Mouse (Mus musculus): Measurements from ENCODE around the gene B4gat1. TPM values are rescaled to one million over a fixed set of nuclear protein-coding genes. Genes with fewer than 3 reads are reported as not detected.

Gene B4gat1
- polyA plus RNA-seq, 1 experiment, result 25.1 TPM

DNA sequence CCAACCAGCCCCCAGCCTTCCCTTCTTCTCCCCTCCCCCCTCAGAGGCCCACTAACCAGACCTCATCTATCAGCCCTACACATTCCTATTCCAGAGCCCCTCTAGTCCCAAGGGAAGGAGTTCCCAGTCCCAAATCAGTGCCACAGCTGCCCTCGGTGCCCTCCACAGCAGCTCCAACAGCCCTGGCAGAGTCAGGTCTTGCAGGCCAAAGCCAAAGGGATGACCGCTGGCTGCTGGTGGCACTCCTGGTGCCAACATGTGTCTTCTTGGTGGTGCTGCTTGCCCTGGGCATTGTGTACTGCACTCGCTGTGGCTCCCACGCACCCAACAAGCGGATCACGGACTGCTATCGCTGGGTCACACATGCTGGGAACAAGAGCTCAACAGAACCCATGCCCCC, 31.4 kb downstream of the B4gat1 start:
- 94% methylated on average over 7 of the region's 7 CpGs for WGBS
- H3K27me3 ChIP-seq (ENCODE audit: control insufficient read depth, insufficient read depth, low read length), result peaks cover 25% of the 10 kb centered on the region
- TF ChIP-seq CTCF (IDR thresholded peaks at IDR 0.05; ENCODE audit: borderline replicate concordance, control insufficient read depth, extremely low read depth, insufficient read depth, low read length, poor library complexity), result no peak
- TF ChIP-seq POLR2A (IDR thresholded peaks at IDR 0.05; ENCODE audit: control insufficient read depth, extremely low read depth, insufficient read depth, low read length, poor library complexity), result no peak
- no peak overlapping the region for H3K27ac ChIP-seq (ENCODE audit: control insufficient read depth, insufficient read depth, low read length)
- peaks cover 11% of the 10 kb centered on the region for H3K4me1 ChIP-seq (replicated peaks; ENCODE audit: control insufficient read depth, insufficient read depth, low read length)
- H3K4me3 ChIP-seq (ENCODE audit: control insufficient read depth, insufficient read depth, low read length), result no peak overlapping the region
- no peaks in the 10 kb centered on the region for H3K36me3 ChIP-seq (ENCODE audit: control insufficient read depth, insufficient read depth, low read length)
- DNase-seq, result no peak

DNA sequence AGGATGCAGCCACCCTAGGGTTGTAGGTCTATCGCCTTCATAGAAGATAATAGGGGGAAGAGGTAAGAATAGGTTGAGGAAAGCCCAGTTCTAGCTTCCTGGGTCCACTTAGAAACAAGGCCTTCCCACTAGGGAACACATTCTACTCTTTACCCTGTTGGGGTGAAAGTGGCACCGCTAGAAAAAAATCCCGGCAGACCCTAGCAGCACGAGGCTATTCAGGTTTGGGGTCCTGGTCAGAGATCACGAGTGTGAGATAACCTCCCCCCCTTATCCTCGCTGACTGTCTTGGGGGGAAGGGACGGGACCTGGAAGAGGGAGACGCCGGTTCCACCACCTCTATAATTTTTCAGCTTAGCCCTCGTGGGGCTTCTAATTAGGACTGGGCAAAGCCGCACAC, 32.5 kb downstream of the B4gat1 start:
- no peak for TF ChIP-seq CTCF (IDR thresholded peaks at IDR 0.05; ENCODE audit: borderline replicate concordance, control insufficient read depth, extremely low read depth, insufficient read depth, low read length, poor library complexity)
- TF ChIP-seq POLR2A (IDR thresholded peaks at IDR 0.05; ENCODE audit: control insufficient read depth, extremely low read depth, insufficient read depth, low read length, poor library complexity), result no peak
- Histone ChIP-seq H3K27me3 (ENCODE audit: control insufficient read depth, insufficient read depth, low read length) (peaks cover 25% of the 10 kb centered on the region), H3K4me1 (replicated peaks; ENCODE audit: control insufficient read depth, insufficient read depth, low read length) (peaks cover 11% of the 10 kb centered on the region), H3K27ac (ENCODE audit: control insufficient read depth, insufficient read depth, low read length) (no peak overlapping the region), H3K4me3 (ENCODE audit: control insufficient read depth, insufficient read depth, low read length) (no peak overlapping the region), H3K36me3 (ENCODE audit: control insufficient read depth, insufficient read depth, low read length) (no peaks in the 10 kb centered on the region)
- no peak for DNase-seq
- 60% methylated on average over 11 of the region's 11 CpGs for WGBS

DNA sequence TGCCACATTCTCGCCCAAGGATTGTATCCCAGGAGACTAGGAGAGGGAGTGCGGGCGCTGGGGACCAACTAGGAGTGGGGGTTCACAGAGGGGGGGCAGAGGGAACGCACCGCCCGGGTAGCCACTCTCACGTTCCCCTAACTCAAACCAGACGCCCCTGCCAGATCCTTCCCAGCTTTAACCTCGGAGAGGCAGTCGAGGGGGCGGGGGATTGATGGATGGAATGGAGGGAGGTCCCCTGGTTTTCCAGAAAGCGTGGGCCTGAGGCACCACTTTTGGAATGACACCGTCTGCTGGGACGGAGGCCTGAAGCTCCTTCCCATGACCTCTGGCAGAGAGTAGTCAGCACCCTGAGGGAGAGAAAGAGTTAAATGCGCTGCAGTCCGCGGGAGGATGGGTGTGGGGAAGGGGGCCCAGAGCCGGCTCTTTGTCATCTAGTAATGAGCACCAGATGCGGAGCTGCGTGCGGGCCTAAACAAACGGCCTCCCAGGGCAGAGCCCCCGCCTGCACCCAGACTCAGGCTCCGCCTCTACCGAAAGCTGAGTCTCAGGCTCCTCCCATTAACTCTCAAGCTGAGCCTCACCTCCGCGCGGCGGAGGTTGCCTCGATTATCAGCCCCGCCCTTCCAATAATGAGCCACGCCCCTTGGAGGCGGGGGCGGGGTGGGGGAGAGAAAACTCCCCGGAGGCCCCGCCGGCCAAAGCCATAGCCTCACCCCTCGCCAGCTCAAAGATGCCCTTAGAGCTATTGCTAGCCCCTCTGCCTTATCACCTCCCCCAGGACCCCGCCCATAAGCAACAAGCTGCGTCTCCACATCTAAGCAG, 33.1 kb downstream of the B4gat1 start:
- Histone ChIP-seq H3K36me3 (ENCODE audit: control insufficient read depth, insufficient read depth, low read length) (no peaks in the 10 kb centered on the region), H3K27me3 (ENCODE audit: control insufficient read depth, insufficient read depth, low read length) (peaks cover 25% of the 10 kb centered on the region), H3K4me1 (replicated peaks; ENCODE audit: control insufficient read depth, insufficient read depth, low read length) (peaks cover 11% of the 10 kb centered on the region), H3K27ac (ENCODE audit: control insufficient read depth, insufficient read depth, low read length) (no peak overlapping the region), H3K4me3 (ENCODE audit: control insufficient read depth, insufficient read depth, low read length) (peak overlapping the region; percentile 16)
- WGBS, result 12% methylated on average over 40 of the region's 40 CpGs
- no peak for DNase-seq
- TF ChIP-seq CTCF (IDR thresholded peaks at IDR 0.05; ENCODE audit: borderline replicate concordance, control insufficient read depth, extremely low read depth, insufficient read depth, low read length, poor library complexity) (no peak), POLR2A (IDR thresholded peaks at IDR 0.05; ENCODE audit: control insufficient read depth, extremely low read depth, insufficient read depth, low read length, poor library complexity) (no peak)

DNA sequence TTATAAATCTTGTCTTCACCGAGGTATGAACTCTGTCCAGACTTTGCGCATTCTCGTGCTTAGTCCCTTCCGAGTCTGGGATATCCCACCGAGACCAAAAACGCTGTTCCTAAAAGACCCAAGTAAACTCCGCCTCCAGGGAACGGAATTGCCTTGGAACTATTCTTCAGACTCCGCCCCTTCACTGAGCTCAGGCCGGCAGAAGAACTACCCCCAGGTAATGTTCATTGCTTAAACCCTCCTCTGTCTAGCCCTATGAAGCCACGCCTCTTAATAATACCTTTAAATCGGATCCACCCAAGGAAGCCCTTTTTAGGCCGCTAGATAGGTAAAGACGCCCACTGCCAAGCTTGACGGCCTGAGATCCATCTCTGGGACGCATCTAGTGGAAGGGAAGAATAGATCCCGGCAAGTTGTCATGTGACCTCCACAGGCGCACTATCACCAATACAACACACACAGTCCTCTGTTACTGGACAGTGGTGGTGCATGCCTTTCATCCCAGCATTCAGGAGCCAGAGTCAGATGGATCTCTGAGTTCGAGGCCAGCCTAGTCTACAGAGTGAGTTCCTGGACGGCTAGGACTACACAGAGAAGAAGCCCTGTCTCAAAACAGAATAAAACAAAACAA, 33.9 kb downstream of the B4gat1 start:
- Histone ChIP-seq H3K4me3 (ENCODE audit: control insufficient read depth, insufficient read depth, low read length) (peak overlapping the region; percentile 16; the same call in 1 of the 2 replicates), H3K27me3 (ENCODE audit: control insufficient read depth, insufficient read depth, low read length) (peaks cover 25% of the 10 kb centered on the region), H3K4me1 (replicated peaks; ENCODE audit: control insufficient read depth, insufficient read depth, low read length) (peaks cover 11% of the 10 kb centered on the region), H3K27ac (ENCODE audit: control insufficient read depth, insufficient read depth, low read length) (no peak overlapping the region), H3K36me3 (ENCODE audit: control insufficient read depth, insufficient read depth, low read length) (no peaks in the 10 kb centered on the region)
- WGBS, result 11% methylated on average over 20 of the region's 20 CpGs
- DNase-seq, result no peak
- TF ChIP-seq POLR2A (IDR thresholded peaks at IDR 0.05; ENCODE audit: control insufficient read depth, extremely low read depth, insufficient read depth, low read length, poor library complexity) (no peak), CTCF (IDR thresholded peaks at IDR 0.05; ENCODE audit: borderline replicate concordance, control insufficient read depth, extremely low read depth, insufficient read depth, low read length, poor library complexity) (no peak)

DNA sequence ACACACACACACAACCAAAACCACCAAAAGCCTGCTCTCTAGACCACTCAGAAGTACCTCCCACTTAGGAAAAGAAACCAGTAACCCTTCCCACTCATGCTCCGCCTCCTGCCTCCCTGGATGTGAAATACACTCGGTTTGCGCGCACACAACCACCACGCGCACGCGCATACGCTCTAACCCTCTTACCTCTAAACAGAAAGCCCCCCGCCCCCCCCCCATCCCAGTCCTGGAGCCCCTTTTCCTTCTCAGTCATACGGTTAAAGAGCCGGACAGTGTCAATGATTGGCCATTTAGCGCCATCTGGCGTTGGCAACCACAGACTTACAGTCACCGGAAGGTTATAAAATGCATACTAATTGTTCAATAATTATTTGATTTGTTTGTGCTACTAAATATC, 34.4 kb downstream of the B4gat1 start:
- DNase-seq, result peak; percentile 29
- no peak overlapping the region for H3K4me3 ChIP-seq (ENCODE audit: control insufficient read depth, insufficient read depth, low read length)
- TF ChIP-seq CTCF (IDR thresholded peaks at IDR 0.05; ENCODE audit: borderline replicate concordance, control insufficient read depth, extremely low read depth, insufficient read depth, low read length, poor library complexity) (no peak), POLR2A (IDR thresholded peaks at IDR 0.05; ENCODE audit: control insufficient read depth, extremely low read depth, insufficient read depth, low read length, poor library complexity) (no peak)
- H3K27ac ChIP-seq (ENCODE audit: control insufficient read depth, insufficient read depth, low read length), result no peak overlapping the region
- no peaks in the 10 kb centered on the region for H3K36me3 ChIP-seq (ENCODE audit: control insufficient read depth, insufficient read depth, low read length)
- peaks cover 20% of the 10 kb centered on the region for H3K27me3 ChIP-seq (ENCODE audit: control insufficient read depth, insufficient read depth, low read length)
- WGBS, result 2% methylated on average over 15 of the region's 15 CpGs
- H3K4me1 ChIP-seq (replicated peaks; ENCODE audit: control insufficient read depth, insufficient read depth, low read length), result peaks cover 11% of the 10 kb centered on the region

DNA sequence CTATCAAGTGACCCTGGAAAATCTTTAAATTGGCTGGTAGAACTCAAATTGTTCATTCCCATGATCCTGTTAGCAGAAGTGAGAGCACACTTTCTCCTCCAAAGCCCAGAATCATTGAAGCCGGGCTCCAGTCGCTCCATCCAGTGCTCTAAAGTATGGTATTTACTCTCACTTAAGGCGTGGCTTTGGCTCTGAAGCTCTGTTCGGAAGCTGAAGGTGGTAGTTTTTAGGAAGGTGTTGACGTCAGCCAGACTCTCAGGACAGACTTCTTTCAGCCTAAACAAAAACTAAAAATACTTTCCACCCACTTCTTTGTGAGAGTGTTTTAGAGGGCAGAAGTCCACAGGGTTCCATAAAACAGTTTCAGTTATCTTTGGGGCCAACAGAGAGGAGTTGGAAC, 34.9 kb downstream of the B4gat1 start:
- WGBS, result 35% methylated on average over 5 of the region's 5 CpGs
- Histone ChIP-seq H3K4me3 (ENCODE audit: control insufficient read depth, insufficient read depth, low read length) (no peak overlapping the region), H3K4me1 (replicated peaks; ENCODE audit: control insufficient read depth, insufficient read depth, low read length) (peaks cover 11% of the 10 kb centered on the region), H3K27ac (ENCODE audit: control insufficient read depth, insufficient read depth, low read length) (no peak overlapping the region), H3K36me3 (ENCODE audit: control insufficient read depth, insufficient read depth, low read length) (no peaks in the 10 kb centered on the region), H3K27me3 (ENCODE audit: control insufficient read depth, insufficient read depth, low read length) (peaks cover 16% of the 10 kb centered on the region)
- no peak for DNase-seq
- TF ChIP-seq POLR2A (IDR thresholded peaks at IDR 0.05; ENCODE audit: control insufficient read depth, extremely low read depth, insufficient read depth, low read length, poor library complexity) (no peak), CTCF (IDR thresholded peaks at IDR 0.05; ENCODE audit: borderline replicate concordance, control insufficient read depth, extremely low read depth, insufficient read depth, low read length, poor library complexity) (no peak)

All from thymus, adult 2 months (tissue).